Mouse (Mus musculus) heart, postnatal 0 days (tissue): Measurements from ENCODE around the gene Trpv1. TPM values are rescaled to one million over a fixed set of nuclear protein-coding genes. Genes with fewer than 3 reads are reported as not detected.

Source experiments
- ATAC-seq: fragments of 200-750 bp; cut with Nextera tagmentation; 2 replicates; pipeline ENCODE4 v1.8.0; 2017; ENCODE audit warnings: low read depth, moderate number of reproducible peaks, moderate library complexity; ENCODE audit not compliant: insufficient read depth
- DNase-seq: peaks from one replicate; pipeline ENCODE4 v3.0.0-alpha.2; 2016; ENCODE audit warnings: low spot score
- H3K27ac ChIP-seq: fragments of 300-500 bp; sonication (generic); 2 replicates; pipeline ENCODE4 v1.5.1; 2014; ENCODE audit warnings: low read depth, mild to moderate bottlenecking
- H3K27me3 ChIP-seq: fragments of 300-500 bp; sonication (generic); 2 replicates; pipeline ENCODE4 v1.6.1; 2014; ENCODE audit warnings: low read length, mixed read lengths; ENCODE audit not compliant: control insufficient read depth, insufficient read depth
- H3K36me3 ChIP-seq: fragments of 300-500 bp; sonication (generic); replicated peaks from 2 replicates; pipeline ENCODE4 v1.6.1; 2014; ENCODE audit warnings: low read length, mixed read lengths; ENCODE audit not compliant: control insufficient read depth, insufficient read depth
- H3K4me1 ChIP-seq: fragments of 300-500 bp; sonication (generic); 2 replicates; pipeline ENCODE4 v1.6.1; 2014; ENCODE audit warnings: antibody characterized with exemption; ENCODE audit not compliant: control insufficient read depth, insufficient read depth
- H3K4me2 ChIP-seq: fragments of 300-500 bp; sonication (generic); 2 replicates; pipeline ENCODE4 v1.6.1; 2014; ENCODE audit warnings: low read depth, mild to moderate bottlenecking, low read length, moderate library complexity
- H3K4me3 ChIP-seq: fragments of 300-500 bp; sonication (generic); 2 replicates; pipeline ENCODE4 v1.5.1; 2014; ENCODE audit warnings: low read depth, low read length
- H3K9ac ChIP-seq: fragments of 300-500 bp; sonication (generic); replicated peaks from 2 replicates; pipeline ENCODE4 v1.6.1; 2014; ENCODE audit warnings: low read depth, low read length, mixed read lengths
- H3K9me3 ChIP-seq: fragments of 300-500 bp; sonication (generic); replicated peaks from 2 replicates; pipeline ENCODE4 v1.6.1; 2016; ENCODE audit warnings: low read length; ENCODE audit not compliant: control insufficient read depth
- CTCF ChIP-seq: IDR thresholded peaks from 2 replicates; pipeline ENCODE4 v1.5.1; 2016; ENCODE audit warnings: antibody characterized with exemption, control low read depth, low read depth
- EP300 ChIP-seq: IDR thresholded peaks from 2 replicates; pipeline ENCODE4 v1.6.1; 2016; ENCODE audit warnings: antibody characterized with exemption, low read depth
- WGBS: fragments of 180-500 bp; shearing (Covaris S2); extraction: QIAGEN DNeasy Blood & Tissue Kit; methylation state at CpG from one replicate; pipeline ENCODE4 v1.1.7; 2014; 5-methylcytosine and 5-hydroxymethylcytosine counted together
- polyA plus RNA-seq: library from polyadenylated mRNA; unstranded; fragments of >200 nt; fragmentation: Nextera tagmentation; extraction: Ambion mirVana; gene quantifications from 2 replicates; pipeline ENCODE4 v1.2.1, GENCODE M21; 2015
- total RNA-seq: library from RNA; depleted of rRNA; stranded (reverse); fragments of >200 nt; gene quantifications from 2 replicates; pipeline ENCODE4 v1.2.3, GENCODE M21; 2014; ENCODE audit warnings: low replicate concordance

Trpv1 gene
- total and polyA plus RNA-seq, 2 experiments from 2014 or later, result 0.07 to 3.1 TPM

- no peak for ATAC-seq
- no peaks in the 10 kb centered on the region for H3K36me3 ChIP-seq
- no peaks in the 10 kb centered on the region for H3K9me3 ChIP-seq
- no peak overlapping the region for H3K4me2 ChIP-seq
- H3K4me3 ChIP-seq, result no peak overlapping the region
- no peaks in the 10 kb centered on the region for H3K27me3 ChIP-seq
- H3K27ac ChIP-seq, result no peak overlapping the region
- 54% methylated on average over 2 of the region's 2 CpGs for WGBS
- H3K4me1 ChIP-seq, result no peaks in the 10 kb centered on the region
- TF ChIP-seq EP300 (no peak), CTCF (no peak)
- DNase-seq, result no peak
- H3K9ac ChIP-seq, result no peak overlapping the region
These were observed 1.6 kb upstream of the Trpv1 start for GRCm38 (mm10) chr11:73232513-73232912.

- Histone ChIP-seq H3K4me1 (no peaks in the 10 kb centered on the region), H3K4me3 (no peak overlapping the region), H3K9ac (no peak overlapping the region), H3K4me2 (no peak overlapping the region), H3K27ac (peak overlapping the region; percentile 84), H3K36me3 (no peaks in the 10 kb centered on the region), H3K27me3 (no peaks in the 10 kb centered on the region), H3K9me3 (no peaks in the 10 kb centered on the region)
- DNase-seq, result peak; percentile 53
- ATAC-seq, result peak; percentile 82
- WGBS, result 18% methylated on average over 5 of the region's 5 CpGs
- TF ChIP-seq EP300, result no peak
- TF ChIP-seq CTCF, result no peak
These were observed 2.1 kb downstream of the Trpv1 start for GRCm38 (mm10) chr11:73235990-73236701.

GRCm38 (mm10) chr11:73236731-73237130 lies 2.6 kb downstream of the Trpv1 start:
- Histone ChIP-seq H3K9me3 (no peaks in the 10 kb centered on the region), H3K4me1 (no peaks in the 10 kb centered on the region), H3K36me3 (no peaks in the 10 kb centered on the region), H3K4me3 (no peak overlapping the region), H3K4me2 (no peak overlapping the region), H3K27me3 (no peaks in the 10 kb centered on the region), H3K27ac (peak overlapping the region; percentile 40; the same call in 1 of the 2 replicates), H3K9ac (no peak overlapping the region)
- ATAC-seq (no peak), DNase-seq (no peak)
- 59% methylated on average over 3 of the region's 3 CpGs for WGBS
- no peak for TF ChIP-seq EP300
- TF ChIP-seq CTCF, result no peak

- Histone ChIP-seq H3K36me3 (no peaks in the 10 kb centered on the region), H3K27me3 (no peaks in the 10 kb centered on the region), H3K27ac (no peak overlapping the region), H3K4me2 (no peak overlapping the region), H3K9ac (no peak overlapping the region), H3K9me3 (no peaks in the 10 kb centered on the region), H3K4me3 (no peak overlapping the region), H3K4me1 (no peaks in the 10 kb centered on the region)
- ATAC-seq (no peak), DNase-seq (no peak)
- TF ChIP-seq CTCF (no peak), EP300 (no peak)
- 70% methylated on average over 6 of the region's 6 CpGs for WGBS
These were observed 8.1 kb downstream of the Trpv1 start for GRCm38 (mm10) chr11:73242199-73242598.

- 78% methylated on average over 4 of the region's 4 CpGs for whole genome bisulfite sequencing
- no peaks in the 10 kb centered on the region for H3K36me3 ChIP-seq
- no peaks in the 10 kb centered on the region for H3K4me1 ChIP-seq
- TF ChIP-seq EP300 (no peak), CTCF (no peak)
- H3K27me3 ChIP-seq, result no peaks in the 10 kb centered on the region
- H3K9ac ChIP-seq, result no peak overlapping the region
- H3K4me2 ChIP-seq, result no peak overlapping the region
- no peak for ATAC-seq
- no peak overlapping the region for H3K27ac ChIP-seq
- H3K9me3 ChIP-seq, result no peaks in the 10 kb centered on the region
- no peak for DNase-seq
- no peak overlapping the region for H3K4me3 ChIP-seq
These were observed 8.7 kb downstream of the Trpv1 start for GRCm38 (mm10) chr11:73242777-73243176.
